Mouse (Mus musculus) A20 (cell line): ENCODE data around the gene Dph1.

Source experiments
- DNase-seq: peaks from one replicate; pipeline ENCODE4 v3.0.0-alpha.2; 2011; ENCODE audit warnings: low read depth, low spot score

The Dph1 gene

DNA sequence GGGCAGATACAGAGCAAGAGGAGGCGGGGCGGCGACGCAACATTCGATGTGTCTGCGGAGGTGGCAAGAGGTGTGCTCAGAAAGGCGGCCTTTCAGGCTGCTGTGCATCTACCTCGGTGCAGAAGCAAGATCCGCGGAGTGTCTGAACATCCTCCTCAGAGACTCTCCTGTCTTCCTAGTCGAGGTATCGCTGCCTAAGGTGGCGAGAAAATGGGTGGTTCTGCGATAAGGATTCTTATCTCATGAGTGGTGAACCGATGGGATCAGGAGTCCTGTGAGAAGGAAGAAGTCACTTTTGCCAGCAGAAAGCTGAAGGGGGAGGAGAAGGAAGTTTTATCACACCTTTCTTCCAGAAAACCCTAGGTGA is 17.3 kb downstream of the Dph1 start:
- no peak for DNase-seq

DNA sequence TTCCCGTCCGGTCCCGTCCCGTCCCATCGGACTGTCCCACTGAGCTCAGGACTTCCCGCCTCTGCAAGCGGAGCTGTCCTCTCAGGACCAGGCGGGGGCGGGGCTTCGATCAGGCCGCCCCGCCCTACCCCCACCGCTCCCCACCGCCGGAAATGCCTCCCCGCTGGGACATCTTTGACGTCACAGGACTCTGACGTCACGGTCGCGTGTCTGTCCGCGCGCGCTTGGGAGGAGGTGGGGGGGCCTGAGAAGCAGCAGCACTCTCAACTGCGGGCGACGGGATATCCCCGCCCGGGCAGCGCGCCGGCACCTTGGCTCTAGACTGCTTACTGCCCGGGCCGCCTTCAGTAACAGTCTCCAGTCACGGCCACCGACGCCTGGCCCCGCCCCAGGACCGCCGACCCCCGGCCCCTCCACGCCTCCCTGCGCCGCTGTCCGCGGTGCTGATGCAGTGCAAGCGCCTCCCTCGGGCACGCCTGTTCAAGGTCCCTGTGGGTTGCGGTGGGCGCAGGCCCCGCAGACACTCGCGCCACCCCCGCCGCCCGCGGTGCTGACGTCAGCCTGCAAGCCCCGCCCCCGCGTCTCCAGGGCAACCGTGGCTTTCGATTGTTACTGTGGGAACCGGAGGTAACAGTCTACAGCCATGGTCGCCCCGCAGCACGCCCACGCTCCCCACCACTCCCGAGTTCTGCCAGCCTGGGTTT is 17.8 kb downstream of the Dph1 start:
- peak; percentile 83 for DNase-seq

DNA sequence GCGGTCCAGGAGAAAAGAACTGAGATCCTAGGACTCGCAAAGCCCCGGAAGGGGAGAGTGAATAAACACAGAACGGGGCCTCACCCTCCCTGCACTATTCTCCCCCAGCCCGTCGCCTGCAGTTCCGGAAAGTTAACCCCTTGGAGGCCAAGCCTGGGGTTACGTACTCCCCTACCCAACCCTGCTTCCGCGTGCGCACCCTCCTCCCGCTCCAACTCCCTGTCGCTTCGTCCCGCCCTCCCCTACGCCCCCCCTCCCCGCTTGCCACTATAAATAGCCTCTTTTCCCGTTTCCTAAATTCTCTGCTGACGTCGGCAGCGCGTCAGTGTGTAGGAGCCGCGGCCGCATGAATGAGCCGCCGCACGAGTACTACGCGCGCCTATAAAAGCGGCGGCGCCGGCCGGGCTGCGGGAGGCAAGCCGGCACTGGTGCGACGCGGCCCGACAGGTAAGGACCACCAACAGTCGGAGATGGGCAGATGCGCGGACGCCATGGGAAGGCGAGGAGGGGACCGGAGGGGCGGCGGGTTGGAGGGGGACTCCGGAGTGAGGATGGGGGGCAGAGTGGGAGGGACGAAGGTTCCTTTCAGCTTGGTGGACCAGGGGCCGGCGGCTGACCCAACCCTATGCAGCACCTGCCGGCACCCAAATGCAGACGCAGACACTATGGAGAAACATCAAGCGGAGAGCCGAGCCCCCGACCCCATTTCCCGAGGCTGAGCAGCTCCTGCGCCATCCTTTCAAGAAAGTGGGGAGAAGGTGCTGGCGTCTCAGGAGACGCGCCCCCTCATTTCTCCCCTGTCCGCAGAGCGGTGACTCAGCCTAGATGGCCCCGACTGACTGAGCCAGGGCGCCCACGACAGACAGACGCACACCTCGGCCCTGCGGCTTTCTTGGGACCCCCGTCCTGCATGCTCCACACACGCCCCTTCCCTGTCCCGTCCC is 18.6 kb downstream of the Dph1 start:
- no peak for DNase-seq

DNA sequence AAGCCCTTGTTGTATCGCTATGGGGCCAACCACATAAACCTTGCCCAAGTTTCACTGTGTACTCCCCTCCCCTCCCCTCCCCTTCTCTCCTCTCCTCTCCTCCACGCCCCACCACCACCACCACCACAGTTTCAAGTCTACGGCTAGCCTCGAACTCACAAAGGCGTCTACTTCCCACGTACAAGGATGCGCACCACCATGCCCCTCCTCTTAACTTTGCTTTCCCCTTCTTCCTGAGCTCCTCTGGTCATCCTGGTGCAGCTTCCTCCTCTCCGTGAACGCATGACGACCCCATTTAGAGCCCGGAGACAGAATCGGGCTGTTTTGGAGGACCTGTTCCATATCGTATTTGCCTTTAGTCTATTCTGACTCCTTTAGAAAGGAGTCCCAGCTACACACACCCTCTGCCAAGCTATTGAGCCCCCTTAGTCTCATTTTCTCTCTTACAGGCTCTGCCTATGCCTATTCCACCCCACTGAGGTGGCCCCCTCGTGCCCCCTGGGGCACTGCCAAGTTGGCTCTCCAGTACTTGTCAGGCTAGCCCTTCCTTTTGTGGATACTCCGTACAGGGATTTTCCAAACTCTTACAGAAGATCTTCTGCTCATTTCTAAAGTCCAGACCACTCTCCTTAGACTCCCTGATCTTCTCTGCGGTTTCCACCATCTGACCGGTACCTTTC is 19.7 kb downstream of the Dph1 start:
- no peak for DNase-seq

DNA sequence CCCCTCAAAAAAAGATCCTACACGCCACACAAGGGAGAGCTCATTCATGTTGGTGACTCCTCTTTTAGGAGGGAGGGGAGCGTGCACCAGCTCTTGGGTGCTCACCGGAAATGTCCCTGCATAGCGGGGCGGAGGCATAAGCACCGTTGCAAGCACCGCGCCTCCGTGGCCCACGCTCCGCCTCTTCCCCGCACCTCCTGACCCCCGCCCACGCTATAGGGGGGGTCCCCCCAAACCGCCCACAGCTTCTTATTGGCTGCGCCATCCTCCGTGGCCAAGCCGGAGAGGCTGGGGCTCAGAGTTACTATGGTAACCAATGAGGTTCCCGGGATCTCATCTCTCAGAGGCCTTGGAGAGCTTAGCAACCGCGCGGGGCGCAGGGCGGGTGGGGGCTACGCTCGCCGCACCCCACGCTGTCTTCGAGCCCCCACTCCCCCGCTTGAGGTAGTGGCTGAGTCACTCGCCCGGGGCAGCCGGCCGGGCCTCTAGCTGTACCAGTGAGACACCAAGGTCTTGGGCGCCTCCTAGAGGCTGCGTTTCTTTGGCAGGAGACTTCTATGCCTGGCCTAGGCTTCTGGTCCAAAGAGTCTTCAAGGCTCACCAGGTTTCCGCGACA is 20.8 kb downstream of the Dph1 start:
- DNase-seq = peak; percentile 97

DNA sequence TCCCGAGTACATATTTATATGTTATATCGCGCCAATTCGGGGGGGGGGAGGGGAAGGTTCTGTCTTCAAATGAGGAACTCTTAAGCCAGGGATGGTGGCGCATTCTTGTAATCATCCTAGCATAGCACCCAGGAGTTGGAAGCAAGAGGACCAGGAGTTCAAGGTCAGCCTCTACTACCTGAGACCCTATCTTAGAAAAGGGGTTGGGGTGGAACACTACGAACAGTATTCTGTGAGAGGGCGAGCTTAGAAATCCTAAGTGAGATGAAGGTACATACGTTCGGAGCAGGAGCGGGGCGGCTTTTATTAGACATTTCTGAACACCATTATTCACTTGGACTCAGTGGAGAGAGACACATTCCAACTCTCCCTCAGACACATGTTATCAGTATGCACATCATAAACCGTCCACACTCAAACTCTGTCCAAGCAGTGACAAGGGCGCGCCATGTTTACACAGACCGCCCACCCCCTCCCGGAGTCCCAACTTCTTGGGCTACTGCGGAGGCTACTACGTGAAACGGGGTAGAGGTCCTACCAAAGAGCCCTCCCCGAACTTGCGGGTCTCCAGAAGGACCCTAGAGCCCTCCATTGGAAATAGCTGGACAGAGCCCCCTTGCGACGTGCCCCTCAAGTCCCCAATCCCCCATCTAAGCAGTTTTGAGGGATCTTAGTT is 21.5 kb downstream of the Dph1 start, which contains the start of gene Hic1:
Hic1 (minus strand) TSS at position 115 of the 676 bp plus-strand sequence.
- no peak for DNase-seq

DNA sequence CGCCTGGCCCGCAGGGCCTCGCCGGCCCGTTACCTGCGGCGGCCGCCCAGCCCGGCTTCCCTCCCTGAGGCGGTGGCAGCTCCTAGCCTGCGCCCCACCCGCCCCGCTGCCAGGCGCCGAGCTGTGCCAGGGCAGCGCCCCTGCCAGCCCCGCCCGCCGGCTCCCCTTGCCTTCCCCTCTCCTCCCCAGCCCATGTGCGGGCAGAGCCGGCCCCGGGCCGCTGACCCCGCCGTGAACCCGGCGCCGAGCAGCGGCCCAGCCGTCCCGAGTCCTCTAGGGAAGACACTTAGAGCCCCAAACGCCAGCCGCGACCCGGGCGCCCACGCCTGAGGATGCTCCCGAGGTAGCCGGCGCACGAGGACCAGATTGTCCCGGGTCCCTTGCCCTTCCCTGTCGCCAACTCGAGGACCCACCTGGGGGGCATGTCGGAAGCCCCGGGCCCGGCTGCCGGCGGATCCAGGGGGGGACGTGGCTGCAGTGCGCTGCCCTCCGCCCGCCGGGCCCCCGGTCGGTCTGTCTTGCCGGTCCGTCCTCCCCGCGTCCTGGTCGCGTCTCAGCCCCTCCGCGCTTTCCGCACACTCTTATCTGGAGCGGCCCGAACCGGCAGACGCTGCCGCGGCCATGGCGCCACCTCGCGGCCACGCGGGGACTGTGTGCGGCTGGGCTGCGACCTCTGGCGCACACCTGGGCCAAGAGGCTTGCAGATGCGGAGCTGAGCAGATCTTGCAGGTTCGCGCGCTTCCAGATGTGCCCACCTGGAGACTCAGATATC is 22.3 kb downstream of the Dph1 start:
- peak; percentile 88 for DNase-seq

DNA sequence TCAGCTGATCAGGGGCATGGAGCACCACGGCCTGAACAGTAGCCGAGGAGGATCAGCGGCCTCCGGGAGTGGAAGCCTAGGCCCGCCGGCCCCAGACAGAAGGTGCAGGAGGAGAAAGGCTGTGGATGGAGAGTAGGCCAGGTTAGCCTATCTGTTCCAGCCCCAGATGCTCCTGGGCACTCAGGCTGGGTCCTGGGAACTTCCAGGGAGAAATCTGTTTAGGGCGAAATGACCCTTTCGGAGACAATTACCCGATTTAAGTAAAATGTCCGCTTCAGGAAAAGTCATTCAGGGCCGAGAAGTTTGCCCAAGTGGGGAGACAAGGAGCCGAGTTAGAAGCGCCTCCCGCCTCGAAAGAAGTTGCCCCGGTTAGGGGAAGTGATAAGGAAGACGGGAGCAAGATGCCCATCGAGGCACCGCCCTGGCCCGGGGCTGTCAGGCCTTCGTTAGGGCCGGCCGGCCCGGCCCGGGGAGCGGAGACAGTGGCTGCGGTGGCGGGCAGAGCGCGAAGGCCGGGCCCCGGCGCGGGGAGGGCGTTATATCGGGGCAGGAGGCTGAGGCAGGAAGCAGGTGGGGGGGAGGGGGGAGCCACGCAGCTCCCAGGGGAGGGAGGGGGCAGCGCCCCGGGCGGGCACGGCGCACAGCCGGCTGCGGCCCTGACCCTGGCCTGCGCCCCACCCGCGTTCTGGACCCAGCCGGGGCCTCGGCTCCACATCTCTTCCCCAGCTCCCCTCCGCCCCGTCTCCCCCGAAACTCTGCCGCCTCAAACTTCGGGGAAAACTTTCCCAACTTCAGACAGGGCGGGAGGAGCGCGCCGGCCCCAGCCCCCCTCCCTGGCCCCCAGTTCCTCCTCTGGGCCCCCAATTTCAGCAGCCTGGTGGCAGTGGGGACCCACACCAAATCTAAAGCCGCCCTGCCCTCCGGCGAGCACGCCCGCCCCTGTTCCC is 23.1 kb downstream of the Dph1 start:
- peak; percentile 48 for DNase-seq

DNA sequence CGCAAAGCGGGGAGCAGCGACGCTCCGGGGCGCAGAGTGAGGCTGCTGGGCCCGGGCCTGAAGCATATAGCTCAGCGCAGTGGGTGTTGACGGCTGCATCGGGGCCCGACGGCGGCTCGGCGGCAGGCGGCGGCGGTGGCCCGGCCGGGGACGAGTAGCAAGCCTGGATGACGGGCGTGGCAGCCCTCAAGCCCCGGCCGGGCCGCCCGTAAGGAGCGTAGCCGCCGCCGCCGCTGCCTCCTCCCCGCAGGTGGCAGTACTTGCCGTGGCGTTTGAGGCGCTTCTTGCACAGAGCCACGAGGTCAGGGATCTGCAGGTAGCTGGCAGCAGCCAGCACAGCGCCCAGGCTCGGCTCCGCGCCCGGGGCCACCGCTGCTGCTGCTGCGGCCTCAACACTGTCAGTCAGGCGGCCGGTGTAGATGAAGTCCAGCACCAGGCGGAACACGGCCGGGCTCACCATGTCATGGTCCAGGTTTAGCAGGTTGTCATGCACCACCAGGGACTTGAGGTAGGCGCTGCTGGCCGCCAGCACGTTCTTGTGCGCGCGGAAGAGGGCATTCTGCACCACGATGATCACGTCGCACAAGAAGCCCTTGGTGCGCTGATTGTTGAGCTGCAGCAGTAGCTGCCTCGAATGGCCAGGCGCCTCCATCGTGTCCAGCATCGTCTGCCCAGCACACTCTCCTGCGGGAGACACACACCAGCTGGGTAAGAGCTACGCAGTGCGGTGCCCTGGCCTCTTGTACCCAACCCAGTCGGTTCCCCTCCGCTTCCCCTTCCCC is 24.0 kb downstream of the Dph1 start:
- no peak for DNase-seq

DNA sequence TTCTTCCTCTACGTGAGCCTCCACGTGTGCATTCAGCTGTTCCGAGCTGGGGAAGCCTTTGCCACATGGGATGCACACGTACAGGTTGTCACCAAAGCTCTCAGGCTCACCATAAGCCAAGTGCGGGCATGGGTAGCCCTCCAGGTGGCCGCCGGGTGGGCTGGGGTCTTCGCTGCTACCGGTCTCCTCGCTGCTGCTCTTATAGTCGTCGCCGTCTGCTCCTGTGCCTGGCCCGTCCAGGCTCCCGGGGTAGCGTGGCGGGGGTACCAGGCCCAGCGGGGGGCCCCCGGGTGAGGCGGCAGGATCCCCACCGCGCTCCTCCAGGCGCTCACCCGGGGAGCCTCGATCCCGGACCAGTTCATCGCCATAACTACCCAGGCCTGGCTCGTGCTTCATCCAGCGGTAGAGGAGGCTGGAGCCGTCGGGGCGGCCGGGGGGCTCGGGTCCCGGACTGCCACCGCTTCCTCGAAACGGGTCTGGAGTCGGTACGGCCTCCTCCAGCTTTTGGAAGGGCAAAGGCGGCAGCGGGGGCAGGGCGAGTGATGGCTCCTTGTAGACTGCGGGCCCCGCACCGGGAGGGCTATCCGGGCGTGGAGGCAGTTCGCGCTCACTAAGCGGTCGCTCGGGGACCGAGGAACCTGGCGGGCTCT is 24.7 kb downstream of the Dph1 start:
- no peak for DNase-seq

DNA sequence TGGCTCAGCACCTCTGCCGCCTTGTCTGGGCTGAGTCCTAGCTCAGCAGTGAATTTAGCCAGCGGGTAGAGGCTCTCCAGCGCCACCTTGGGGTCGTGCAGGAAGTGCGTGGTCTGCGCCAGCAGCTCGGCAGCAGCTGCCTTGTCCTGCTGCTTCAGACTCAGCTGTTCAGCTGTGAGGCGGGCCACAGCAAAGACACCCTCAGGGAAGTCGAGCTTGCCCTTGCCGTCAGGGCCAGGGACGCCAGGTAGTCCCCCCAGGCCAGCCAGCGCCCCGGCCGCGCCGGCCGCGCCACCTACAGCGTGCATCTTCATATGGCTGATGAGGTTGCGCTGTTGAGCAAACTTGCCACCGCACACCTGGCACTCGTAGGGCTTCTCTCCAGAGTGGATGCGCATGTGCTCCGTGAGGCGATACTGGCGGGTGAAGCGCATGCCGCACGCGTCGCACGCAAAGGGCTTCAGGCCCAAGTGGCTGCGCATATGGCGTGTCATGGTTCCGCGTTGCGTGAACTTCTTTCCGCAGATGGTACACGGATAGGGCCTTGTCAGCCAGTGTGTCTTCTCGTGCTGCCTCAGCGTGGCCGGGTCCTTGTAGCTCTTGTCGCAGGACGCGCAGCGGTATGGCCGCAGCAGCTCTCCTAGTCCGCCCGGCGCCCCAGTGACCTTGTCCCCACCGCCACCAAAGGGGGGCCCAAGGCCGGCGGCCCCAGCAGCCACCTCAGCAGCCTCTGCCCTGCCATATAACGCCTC is 25.4 kb downstream of the Dph1 start:
- no peak for DNase-seq

DNA sequence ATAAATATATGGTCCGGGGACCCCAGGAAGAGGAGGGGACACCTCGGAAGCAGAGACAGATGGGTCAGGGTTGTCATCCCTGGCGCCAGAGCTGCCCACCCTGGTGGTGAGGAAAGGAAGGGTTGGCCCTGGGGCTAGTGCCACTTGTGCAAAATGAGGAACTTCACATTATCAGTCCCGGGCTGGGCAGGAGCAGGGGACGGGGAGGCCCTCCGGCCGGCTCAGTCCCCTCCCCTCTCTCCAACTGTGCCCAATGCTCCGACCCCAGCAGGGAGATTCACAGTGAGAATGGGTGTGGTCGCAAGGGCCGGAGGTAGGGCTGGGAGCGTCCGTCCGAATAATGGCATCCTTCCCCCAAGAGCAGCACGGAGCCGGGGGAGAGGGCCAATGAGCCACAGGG is 26.3 kb downstream of the Dph1 start:
- no peak for DNase-seq

DNA sequence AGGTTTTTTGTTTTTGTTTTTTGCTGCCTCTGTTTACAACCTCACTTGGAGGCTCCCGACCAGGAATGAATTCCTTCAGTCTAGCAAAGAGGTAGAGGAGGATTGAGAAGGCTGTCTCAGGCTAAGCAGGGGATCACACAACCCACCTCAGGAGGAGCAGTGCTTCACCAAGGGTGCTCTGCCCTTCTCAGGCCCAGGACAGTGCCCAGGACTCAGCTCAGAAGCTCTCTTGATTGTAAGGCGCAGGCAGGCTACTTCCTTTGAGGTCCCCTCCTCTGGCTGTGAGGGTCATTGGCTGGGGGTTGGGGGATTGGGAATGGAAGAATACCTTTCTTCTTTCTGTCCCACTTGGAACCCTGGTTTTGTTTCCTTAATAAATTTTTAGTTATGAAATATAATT is 27.0 kb downstream of the Dph1 start:
- DNase-seq = no peak

DNA sequence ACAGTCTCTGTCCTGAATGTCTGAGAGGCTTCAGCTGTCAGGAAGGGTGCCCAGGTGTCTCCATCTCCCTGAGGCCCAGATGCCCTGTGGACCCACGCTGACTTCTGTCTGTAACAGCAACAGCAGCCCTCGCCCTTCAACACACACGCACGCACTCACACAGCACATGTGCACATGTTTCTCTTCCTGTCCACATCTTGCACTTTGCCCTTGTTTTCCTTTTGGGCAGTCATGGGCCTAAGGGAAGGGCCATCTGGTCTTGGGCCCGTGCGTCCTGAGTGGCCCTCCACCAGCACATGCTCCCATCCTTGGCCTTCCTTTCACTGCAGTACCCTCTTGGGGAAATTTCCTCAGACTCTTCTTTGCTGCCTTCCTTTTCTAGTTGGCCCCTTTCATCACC is 27.7 kb downstream of the Dph1 start:
- no peak for DNase-seq

DNA sequence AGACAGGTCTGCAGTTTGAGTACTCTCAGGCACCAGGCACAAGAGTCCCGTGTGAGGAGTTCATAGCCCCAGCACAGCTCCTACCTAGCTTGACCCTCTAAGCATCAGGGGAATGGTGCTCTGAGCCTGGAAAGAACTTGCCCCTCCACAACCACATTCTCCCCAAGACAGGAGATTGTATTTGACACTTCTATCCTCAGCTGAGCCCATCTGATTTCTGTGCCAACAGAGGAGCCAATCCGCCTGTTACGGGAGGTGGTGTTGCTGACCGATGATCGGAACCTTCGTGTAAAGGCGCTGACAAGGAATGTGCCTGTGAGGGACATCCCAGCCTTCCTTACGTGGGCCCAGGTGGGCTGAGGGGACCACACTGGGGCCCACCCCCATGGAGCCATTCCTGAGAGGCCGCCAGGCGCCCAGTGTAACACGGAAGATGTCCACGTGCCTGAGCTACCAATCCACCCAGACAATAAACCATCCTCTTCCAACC is 28.4 kb downstream of the Dph1 start:
- DNase-seq = no peak

DNA sequence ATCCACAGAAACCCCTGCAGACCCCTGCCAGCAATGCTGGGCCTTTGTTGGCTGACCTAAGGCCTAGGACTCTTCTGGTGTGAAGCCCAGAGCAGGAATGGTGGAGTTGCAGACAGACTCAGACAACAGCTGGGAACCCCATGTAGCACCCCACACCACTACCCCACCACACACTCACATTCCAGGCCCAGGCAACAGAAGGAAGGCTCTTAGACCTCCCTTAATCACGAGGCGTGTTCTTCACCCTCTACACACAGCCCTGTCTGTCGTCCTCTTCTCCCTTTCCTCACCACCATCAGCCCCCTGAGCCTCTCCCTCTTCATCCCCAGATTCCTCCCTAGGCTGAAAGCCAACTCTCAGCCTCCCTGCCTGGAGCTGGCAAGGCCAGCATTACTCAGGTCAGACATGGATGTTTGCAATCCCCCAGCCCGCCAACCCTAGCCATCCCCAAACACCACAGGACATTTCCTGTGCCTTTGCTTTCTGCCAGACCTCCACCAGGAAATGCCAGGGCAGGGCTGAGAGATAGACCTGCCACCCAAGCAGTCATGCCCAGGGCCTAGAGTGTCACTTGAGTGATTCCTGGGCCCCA is 29.5 kb downstream of the Dph1 start:
- no peak for DNase-seq

DNA sequence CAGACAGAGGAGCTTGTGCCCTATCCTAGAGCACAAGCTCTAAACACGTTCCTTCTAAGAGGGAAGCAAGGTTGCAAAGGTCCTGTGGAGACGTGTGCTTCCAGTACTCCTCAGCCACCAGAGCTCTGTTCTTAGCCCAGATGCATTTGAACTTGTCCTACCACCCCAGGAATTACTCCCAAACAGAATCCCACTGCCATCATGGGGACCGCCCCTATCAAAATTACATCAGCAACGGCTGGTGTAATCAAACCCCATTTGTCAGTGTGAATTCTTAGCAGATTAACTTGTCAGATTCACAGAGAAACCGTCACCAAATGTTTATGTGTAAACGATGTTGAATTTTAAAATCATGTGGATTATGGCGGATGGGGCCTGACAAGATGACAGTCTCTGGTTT is 30.1 kb downstream of the Dph1 start:
- DNase-seq = no peak
